Mouse (Mus musculus): ENCODE data around the gene Usf3. TPM values are rescaled to one million over a fixed set of nuclear protein-coding genes. Genes with fewer than 3 reads are reported as not detected.

Gene Usf3
- polyA plus RNA-seq (2014; fragmentation: Nextera tagmentation; extraction: Ambion mirVana): 5.0 TPM in 2 replicates

GRCm38 (mm10) chr16:44173155-44173941 is at the start of gene Usf3:
Gene Usf3 (plus strand): TSS chr16:44173246.
- WGBS: under 1% methylated on average over 40 of the region's 77 CpGs
- no peak for DNase-seq
- ATAC-seq (ENCODE audit: low FRiP score, low TSS enrichment): peak; percentile 79
- Histone ChIP-seq H3K4me2 (ENCODE audit: low read length) (peak within 1 kb of the TSS; percentile 70), H3K27me3 (ENCODE audit: control insufficient read depth, insufficient read depth, low read length) (no peaks in the 10 kb centered on the region), H3K9me3 (ENCODE audit: control insufficient read depth, low read length) (no peaks in the 10 kb centered on the region), H3K4me3 (replicated peaks; ENCODE audit: low read depth, low read length) (peak within 1 kb of the TSS; percentile 96), H3K27ac (replicated peaks; ENCODE audit: low read depth, low read length) (peak within 1 kb of the TSS; percentile 87), H3K4me1 (ENCODE audit: control insufficient read depth, insufficient read depth, low read length) (peaks cover 12% of the 10 kb centered on the region), H3K36me3 (ENCODE audit: control insufficient read depth, insufficient read depth, low read length) (no peaks in the 10 kb centered on the region), H3K9ac (replicated peaks; ENCODE audit: low read length) (peak within 1 kb of the TSS; percentile 90)

- H3K4me2 ChIP-seq (ENCODE audit: low read length): no peak overlapping the region
- 0 out of 2 replicates have a peak, but pooled peaks cover under 1% of the 10 kb centered on the region for H3K36me3 ChIP-seq (ENCODE audit: control insufficient read depth, insufficient read depth, low read length)
- H3K4me1 ChIP-seq (ENCODE audit: control insufficient read depth, insufficient read depth, low read length): no peaks in the 10 kb centered on the region
- ATAC-seq (ENCODE audit: low FRiP score, low TSS enrichment) (no peak), DNase-seq (no peak)
- no peak overlapping the region for H3K4me3 ChIP-seq (replicated peaks; ENCODE audit: low read depth, low read length)
- no peak overlapping the region for H3K27ac ChIP-seq (replicated peaks; ENCODE audit: low read depth, low read length)
- H3K9me3 ChIP-seq (ENCODE audit: control insufficient read depth, low read length): no peaks in the 10 kb centered on the region
- H3K27me3 ChIP-seq (ENCODE audit: control insufficient read depth, insufficient read depth, low read length): no peaks in the 10 kb centered on the region
- 83% methylated on average over 2 of the region's 2 CpGs for WGBS
- no peak overlapping the region for H3K9ac ChIP-seq (replicated peaks; ENCODE audit: low read length)
These were observed 49.3 kb upstream of the Usf3 start for GRCm38 (mm10) chr16:44123786-44124185.

GRCm38 (mm10) chr16:44124713-44125112 is 48.3 kb upstream of the Usf3 start:
- Histone ChIP-seq H3K27me3 (ENCODE audit: control insufficient read depth, insufficient read depth, low read length) (no peaks in the 10 kb centered on the region), H3K4me3 (replicated peaks; ENCODE audit: low read depth, low read length) (no peak overlapping the region), H3K4me1 (ENCODE audit: control insufficient read depth, insufficient read depth, low read length) (no peaks in the 10 kb centered on the region), H3K9ac (replicated peaks; ENCODE audit: low read length) (no peak overlapping the region), H3K27ac (replicated peaks; ENCODE audit: low read depth, low read length) (no peak overlapping the region), H3K4me2 (ENCODE audit: low read length) (no peak overlapping the region), H3K9me3 (ENCODE audit: control insufficient read depth, low read length) (no peaks in the 10 kb centered on the region), H3K36me3 (ENCODE audit: control insufficient read depth, insufficient read depth, low read length) (no peaks in the 10 kb centered on the region)
- ATAC-seq (ENCODE audit: low FRiP score, low TSS enrichment) (no peak), DNase-seq (no peak)
- 93% methylated on average over 1 of the region's 1 CpGs for WGBS

DNA sequence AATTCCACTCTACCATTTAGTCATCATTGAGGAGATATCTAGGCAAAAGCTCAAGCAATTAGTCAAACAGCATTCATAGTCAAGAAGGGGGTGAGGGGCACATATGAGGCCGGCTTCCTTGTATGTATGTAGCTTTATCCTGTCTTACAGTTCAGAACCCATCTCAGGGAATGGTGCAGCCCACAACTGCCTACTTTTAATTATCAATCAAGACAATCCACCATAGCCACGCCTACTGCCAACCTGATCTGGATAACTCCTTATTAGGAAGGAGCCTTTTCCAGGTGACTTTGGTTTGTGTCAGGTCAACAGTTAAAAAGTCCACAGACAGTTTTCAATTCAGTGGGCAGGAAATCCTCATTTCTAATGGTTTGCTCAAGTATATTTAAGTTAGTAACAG is 47.6 kb upstream of the Usf3 start:
- Histone ChIP-seq H3K9ac (replicated peaks; ENCODE audit: low read length) (no peak overlapping the region), H3K4me1 (ENCODE audit: control insufficient read depth, insufficient read depth, low read length) (no peaks in the 10 kb centered on the region), H3K9me3 (ENCODE audit: control insufficient read depth, low read length) (no peaks in the 10 kb centered on the region), H3K4me2 (ENCODE audit: low read length) (no peak overlapping the region), H3K36me3 (ENCODE audit: control insufficient read depth, insufficient read depth, low read length) (no peaks in the 10 kb centered on the region), H3K4me3 (replicated peaks; ENCODE audit: low read depth, low read length) (no peak overlapping the region), H3K27ac (replicated peaks; ENCODE audit: low read depth, low read length) (no peak overlapping the region), H3K27me3 (ENCODE audit: control insufficient read depth, insufficient read depth, low read length) (no peaks in the 10 kb centered on the region)
- ATAC-seq (ENCODE audit: low FRiP score, low TSS enrichment) (no peak), DNase-seq (no peak)
- 89% methylated on average over 2 of the region's 2 CpGs for WGBS

- no peak overlapping the region for H3K4me3 ChIP-seq (replicated peaks; ENCODE audit: low read depth, low read length)
- ATAC-seq (ENCODE audit: low FRiP score, low TSS enrichment): no peak
- no peak for DNase-seq
- H3K36me3 ChIP-seq (ENCODE audit: control insufficient read depth, insufficient read depth, low read length): no peaks in the 10 kb centered on the region
- no peak overlapping the region for H3K27ac ChIP-seq (replicated peaks; ENCODE audit: low read depth, low read length)
- H3K4me1 ChIP-seq (ENCODE audit: control insufficient read depth, insufficient read depth, low read length): no peaks in the 10 kb centered on the region
- no peak overlapping the region for H3K9ac ChIP-seq (replicated peaks; ENCODE audit: low read length)
- H3K9me3 ChIP-seq (ENCODE audit: control insufficient read depth, low read length): no peaks in the 10 kb centered on the region
- H3K4me2 ChIP-seq (ENCODE audit: low read length): no peak overlapping the region
- 90% methylated on average over 4 of the region's 4 CpGs for WGBS
- no peaks in the 10 kb centered on the region for H3K27me3 ChIP-seq (ENCODE audit: control insufficient read depth, insufficient read depth, low read length)
These were observed 46.6 kb upstream of the Usf3 start for GRCm38 (mm10) chr16:44126437-44126836.

GRCm38 (mm10) chr16:44132300-44132699 is 40.7 kb upstream of the Usf3 start:
- WGBS: 85% methylated on average over 4 of the region's 4 CpGs
- Histone ChIP-seq H3K9me3 (ENCODE audit: control insufficient read depth, low read length) (no peaks in the 10 kb centered on the region), H3K36me3 (ENCODE audit: control insufficient read depth, insufficient read depth, low read length) (no peaks in the 10 kb centered on the region), H3K4me1 (ENCODE audit: control insufficient read depth, insufficient read depth, low read length) (no peaks in the 10 kb centered on the region), H3K4me3 (replicated peaks; ENCODE audit: low read depth, low read length) (no peak overlapping the region), H3K9ac (replicated peaks; ENCODE audit: low read length) (no peak overlapping the region), H3K27ac (replicated peaks; ENCODE audit: low read depth, low read length) (no peak overlapping the region), H3K27me3 (ENCODE audit: control insufficient read depth, insufficient read depth, low read length) (no peaks in the 10 kb centered on the region), H3K4me2 (ENCODE audit: low read length) (no peak overlapping the region)
- ATAC-seq (ENCODE audit: low FRiP score, low TSS enrichment): no peak
- no peak for DNase-seq

- H3K27me3 ChIP-seq (ENCODE audit: control insufficient read depth, insufficient read depth, low read length): no peaks in the 10 kb centered on the region
- no peak for ATAC-seq (ENCODE audit: low FRiP score, low TSS enrichment)
- H3K27ac ChIP-seq (replicated peaks; ENCODE audit: low read depth, low read length): no peak overlapping the region
These were observed 39.9 kb upstream of the Usf3 start for GRCm38 (mm10) chr16:44133187-44133586.

GRCm38 (mm10) chr16:44136511-44137021 is 36.5 kb upstream of the Usf3 start:
- Histone ChIP-seq H3K27me3 (ENCODE audit: control insufficient read depth, insufficient read depth, low read length) (no peaks in the 10 kb centered on the region), H3K4me1 (ENCODE audit: control insufficient read depth, insufficient read depth, low read length) (peaks cover 16% of the 10 kb centered on the region), H3K4me2 (ENCODE audit: low read length) (no peak overlapping the region), H3K9ac (replicated peaks; ENCODE audit: low read length) (no peak overlapping the region), H3K9me3 (ENCODE audit: control insufficient read depth, low read length) (no peaks in the 10 kb centered on the region), H3K4me3 (replicated peaks; ENCODE audit: low read depth, low read length) (no peak overlapping the region), H3K36me3 (ENCODE audit: control insufficient read depth, insufficient read depth, low read length) (no peaks in the 10 kb centered on the region), H3K27ac (replicated peaks; ENCODE audit: low read depth, low read length) (no peak overlapping the region)
- no peak for ATAC-seq (ENCODE audit: low FRiP score, low TSS enrichment)
- WGBS: 93% methylated on average over 6 of the region's 6 CpGs
- DNase-seq: no peak

More at GRCm38 (mm10) chr16:44133187-44133586, 39.9 kb upstream of the Usf3 start:
- H3K4me1 ChIP-seq (ENCODE audit: control insufficient read depth, insufficient read depth, low read length): peaks cover 8% of the 10 kb centered on the region
- no peaks in the 10 kb centered on the region for H3K9me3 ChIP-seq (ENCODE audit: control insufficient read depth, low read length)
- H3K9ac ChIP-seq (replicated peaks; ENCODE audit: low read length): no peak overlapping the region
- 91% methylated on average over 3 of the region's 3 CpGs for WGBS
- no peak overlapping the region for H3K4me3 ChIP-seq (replicated peaks; ENCODE audit: low read depth, low read length)
- no peak overlapping the region for H3K4me2 ChIP-seq (ENCODE audit: low read length)
- H3K36me3 ChIP-seq (ENCODE audit: control insufficient read depth, insufficient read depth, low read length): no peaks in the 10 kb centered on the region
- no peak for DNase-seq
